Mouse (Mus musculus) midbrain, embryonic 15.5 days (tissue): Measurements from ENCODE around the gene Wwox. TPM values are rescaled to one million over a fixed set of nuclear protein-coding genes. Genes with fewer than 3 reads are reported as not detected.

Experiments used
- ATAC-seq: fragments of 200-750 bp; cut with Nextera tagmentation; replicated peaks from 2 replicates; pipeline ENCODE4 v1.8.0; 2017; ENCODE audit warnings: moderate TSS enrichment
- H3K27ac ChIP-seq: fragments of 300-500 bp; sonication (generic); 2 replicates; pipeline ENCODE4 v1.5.1; 2015; ENCODE audit warnings: mild to moderate bottlenecking, inconsistent platforms
- H3K27me3 ChIP-seq: fragments of 300-500 bp; sonication (generic); replicated peaks from 2 replicates; pipeline ENCODE4 v1.6.1; 2015; ENCODE audit warnings: inconsistent platforms
- H3K36me3 ChIP-seq: fragments of 300-500 bp; sonication (generic); replicated peaks from 2 replicates; pipeline ENCODE4 v1.6.1; 2015; ENCODE audit warnings: inconsistent platforms
- H3K4me1 ChIP-seq: fragments of 300-500 bp; sonication (generic); 2 replicates; pipeline ENCODE4 v1.6.1; 2015; ENCODE audit warnings: inconsistent platforms
- H3K4me2 ChIP-seq: fragments of 300-500 bp; sonication (generic); 2 replicates; pipeline ENCODE4 v1.6.1; 2015; ENCODE audit warnings: inconsistent platforms, mild to moderate bottlenecking, moderate library complexity
- H3K4me3 ChIP-seq: fragments of 300-500 bp; sonication (generic); 2 replicates; pipeline ENCODE4 v1.5.1; 2015; ENCODE audit warnings: mild to moderate bottlenecking, inconsistent platforms
- H3K9ac ChIP-seq: fragments of 300-500 bp; sonication (generic); 2 replicates; pipeline ENCODE4 v1.6.1; 2015; ENCODE audit warnings: mild to moderate bottlenecking, inconsistent platforms
- H3K9me3 ChIP-seq: fragments of 300-500 bp; sonication (generic); 2 replicates; pipeline ENCODE4 v1.6.1; 2016; ENCODE audit warnings: inconsistent platforms
- WGBS: fragments of 180-500 bp; shearing (Covaris S2); methylation state at CpG from one replicate; pipeline ENCODE4 v1.1.7; 2015; ENCODE audit warnings: mixed read lengths; 5-methylcytosine and 5-hydroxymethylcytosine counted together
- polyA plus RNA-seq: library from polyadenylated mRNA; unstranded; fragments of >200 nt; fragmentation: Nextera tagmentation; extraction: Ambion mirVana; gene quantifications from 2 replicates; pipeline ENCODE4 v1.2.1, GENCODE M21; 2015

The Wwox gene
- polyA plus RNA-seq, 1 experiment from 2014 or later, result 13.2 TPM

- WGBS, result 72% methylated on average over 15 of the region's 15 CpGs
- Histone ChIP-seq H3K4me3 (no peak overlapping the region), H3K4me1 (no peaks in the 10 kb centered on the region), H3K27ac (no peak overlapping the region), H3K27me3 (0 out of 2 replicates have a peak, but pooled peaks cover 2% of the 10 kb centered on the region), H3K9ac (no peak overlapping the region), H3K36me3 (no peaks in the 10 kb centered on the region), H3K9me3 (no peaks in the 10 kb centered on the region), H3K4me2 (no peak overlapping the region)
- no peak for ATAC-seq
These were observed 115.5 kb downstream of the Wwox start for GRCm38 (mm10) chr8:114554966-114555365.

DNA sequence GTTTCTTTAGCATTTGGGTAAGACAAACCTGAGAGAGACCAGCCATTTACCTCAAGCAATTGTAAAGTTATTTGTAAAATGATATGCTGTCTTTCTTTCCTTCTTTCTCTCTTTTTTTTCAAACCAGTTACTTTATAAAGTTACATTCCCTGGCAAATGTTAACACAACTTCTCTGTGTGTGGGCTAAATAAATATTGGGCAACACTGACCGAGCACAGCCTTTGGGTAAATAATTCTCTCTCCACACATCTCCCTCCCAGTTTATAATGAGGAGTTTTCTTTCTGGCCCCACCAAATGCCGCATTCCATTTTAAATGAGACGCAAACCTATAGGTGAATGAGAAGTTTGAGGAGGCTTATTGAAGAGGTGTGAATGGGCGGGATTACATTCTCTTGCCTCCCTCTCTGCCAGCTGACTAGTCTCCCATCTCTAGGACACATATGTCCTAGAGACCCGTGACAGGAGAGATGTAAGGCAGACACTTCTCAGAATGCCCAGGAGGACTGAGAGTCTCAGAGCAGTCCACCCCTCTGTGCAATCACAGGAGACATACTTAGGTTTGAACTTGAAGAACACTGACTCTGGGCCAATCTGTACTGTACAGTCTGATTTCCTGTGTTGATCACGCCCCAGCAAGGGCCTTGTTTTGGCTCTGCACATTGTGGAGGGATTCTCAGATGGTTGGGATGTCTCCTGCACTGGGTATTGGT, 116.2 kb downstream of the Wwox start:
- no peaks in the 10 kb centered on the region for H3K36me3 ChIP-seq
- H3K4me3 ChIP-seq, result no peak overlapping the region
- H3K9me3 ChIP-seq, result no peaks in the 10 kb centered on the region
- no peak for ATAC-seq
- H3K27me3 ChIP-seq, result 0 out of 2 replicates have a peak, but pooled peaks cover 2% of the 10 kb centered on the region
- H3K27ac ChIP-seq, result no peak overlapping the region
- no peak overlapping the region for H3K9ac ChIP-seq
- no peak overlapping the region for H3K4me2 ChIP-seq
- H3K4me1 ChIP-seq, result no peaks in the 10 kb centered on the region
- WGBS, result 86% methylated on average over 6 of the region's 6 CpGs

- ATAC-seq, result no peak
- Histone ChIP-seq H3K9me3 (no peaks in the 10 kb centered on the region), H3K27ac (no peak overlapping the region), H3K36me3 (no peaks in the 10 kb centered on the region), H3K9ac (no peak overlapping the region), H3K4me2 (no peak overlapping the region), H3K4me3 (no peak overlapping the region), H3K27me3 (no peaks in the 10 kb centered on the region), H3K4me1 (no peaks in the 10 kb centered on the region)
- 90% methylated on average over 8 of the region's 8 CpGs for WGBS
These were observed 121.7 kb downstream of the Wwox start for GRCm38 (mm10) chr8:114561191-114561590.

GRCm38 (mm10) chr8:114562486-114562885, 123.0 kb downstream of the Wwox start:
- Histone ChIP-seq H3K27ac (no peak overlapping the region), H3K4me1 (no peaks in the 10 kb centered on the region), H3K36me3 (no peaks in the 10 kb centered on the region), H3K27me3 (no peaks in the 10 kb centered on the region), H3K9me3 (no peaks in the 10 kb centered on the region), H3K4me2 (no peak overlapping the region), H3K4me3 (no peak overlapping the region), H3K9ac (no peak overlapping the region)
- no peak for ATAC-seq
- 42% methylated on average over 13 of the region's 13 CpGs for WGBS

- no peaks in the 10 kb centered on the region for H3K9me3 ChIP-seq
- WGBS, result 83% methylated on average over 7 of the region's 7 CpGs
These were observed 123.9 kb downstream of the Wwox start for GRCm38 (mm10) chr8:114563361-114563760.

GRCm38 (mm10) chr8:114564036-114564435, 124.6 kb downstream of the Wwox start:
- Histone ChIP-seq H3K4me1 (no peaks in the 10 kb centered on the region), H3K4me3 (no peak overlapping the region), H3K9ac (no peak overlapping the region), H3K27me3 (no peaks in the 10 kb centered on the region), H3K27ac (no peak overlapping the region), H3K36me3 (no peaks in the 10 kb centered on the region), H3K9me3 (no peaks in the 10 kb centered on the region), H3K4me2 (no peak overlapping the region)
- ATAC-seq, result no peak
- WGBS, result 43% methylated on average over 6 of the region's 6 CpGs

More at GRCm38 (mm10) chr8:114563361-114563760, 123.9 kb downstream of the Wwox start:
- ATAC-seq, result no peak
- H3K4me1 ChIP-seq, result no peaks in the 10 kb centered on the region
- no peaks in the 10 kb centered on the region for H3K36me3 ChIP-seq
- H3K4me3 ChIP-seq, result no peak overlapping the region
- no peaks in the 10 kb centered on the region for H3K27me3 ChIP-seq
- no peak overlapping the region for H3K27ac ChIP-seq
- no peak overlapping the region for H3K4me2 ChIP-seq
- H3K9ac ChIP-seq, result no peak overlapping the region

DNA sequence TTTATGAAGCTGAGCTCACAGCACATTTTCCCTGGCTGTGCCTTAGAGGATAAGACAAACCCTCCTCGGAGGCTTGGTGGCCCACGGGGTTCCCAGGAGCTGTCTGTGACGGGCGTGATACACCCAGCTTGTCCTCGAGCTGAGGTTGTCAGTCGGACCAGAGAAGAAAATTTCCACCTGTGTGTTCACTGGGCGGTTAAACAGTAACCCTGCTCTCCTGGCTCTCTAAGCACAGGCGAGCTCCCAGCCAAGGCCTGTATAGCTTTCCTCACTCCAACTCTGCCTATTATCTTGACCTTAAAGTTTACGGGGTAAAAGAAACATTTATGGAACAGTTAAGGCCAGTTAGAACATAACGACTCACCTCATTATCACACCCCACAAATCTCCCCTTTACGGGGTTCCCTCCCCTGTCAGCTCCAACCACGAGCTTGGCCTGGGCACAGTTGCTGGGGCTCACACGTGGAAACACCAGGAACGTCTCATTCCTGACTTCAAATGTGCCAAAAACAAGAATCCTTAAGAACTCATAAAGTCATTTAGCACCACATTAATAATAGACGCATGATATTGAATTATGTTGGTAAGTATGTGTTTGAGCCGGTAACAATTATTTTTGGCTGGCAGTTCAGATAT, 129.2 kb downstream of the Wwox start:
- no peak overlapping the region for H3K9ac ChIP-seq
- no peak overlapping the region for H3K4me2 ChIP-seq
- H3K4me1 ChIP-seq, result no peaks in the 10 kb centered on the region
- no peak for ATAC-seq
- H3K36me3 ChIP-seq, result no peaks in the 10 kb centered on the region
- 92% methylated on average over 16 of the region's 16 CpGs for WGBS
- H3K4me3 ChIP-seq, result no peak overlapping the region
- no peak overlapping the region for H3K27ac ChIP-seq
- H3K27me3 ChIP-seq, result no peaks in the 10 kb centered on the region
- H3K9me3 ChIP-seq, result no peaks in the 10 kb centered on the region

GRCm38 (mm10) chr8:114573014-114573746, 133.7 kb downstream of the Wwox start:
- H3K27ac ChIP-seq, result no peak overlapping the region
- H3K4me2 ChIP-seq, result no peak overlapping the region
- H3K4me1 ChIP-seq, result no peaks in the 10 kb centered on the region
- H3K27me3 ChIP-seq, result no peaks in the 10 kb centered on the region
- no peaks in the 10 kb centered on the region for H3K36me3 ChIP-seq
- no peaks in the 10 kb centered on the region for H3K9me3 ChIP-seq
- H3K9ac ChIP-seq, result no peak overlapping the region
- ATAC-seq, result no peak
- no peak overlapping the region for H3K4me3 ChIP-seq
- WGBS, result 87% methylated on average over 4 of the region's 4 CpGs

- Histone ChIP-seq H3K9ac (no peak overlapping the region), H3K4me1 (no peaks in the 10 kb centered on the region), H3K36me3 (no peaks in the 10 kb centered on the region), H3K27me3 (no peaks in the 10 kb centered on the region), H3K4me3 (no peak overlapping the region), H3K27ac (no peak overlapping the region), H3K9me3 (no peaks in the 10 kb centered on the region), H3K4me2 (no peak overlapping the region)
- 94% methylated on average over 8 of the region's 8 CpGs for WGBS
- no peak for ATAC-seq
These were observed 134.3 kb downstream of the Wwox start for GRCm38 (mm10) chr8:114573747-114574093.

GRCm38 (mm10) chr8:114579292-114579691, 139.8 kb downstream of the Wwox start:
- Histone ChIP-seq H3K9ac (no peak overlapping the region), H3K4me1 (no peaks in the 10 kb centered on the region), H3K4me2 (no peak overlapping the region), H3K9me3 (no peaks in the 10 kb centered on the region), H3K27ac (no peak overlapping the region), H3K4me3 (no peak overlapping the region), H3K36me3 (no peaks in the 10 kb centered on the region), H3K27me3 (no peaks in the 10 kb centered on the region)
- WGBS, result 85% methylated on average over 10 of the region's 10 CpGs
- no peak for ATAC-seq

DNA sequence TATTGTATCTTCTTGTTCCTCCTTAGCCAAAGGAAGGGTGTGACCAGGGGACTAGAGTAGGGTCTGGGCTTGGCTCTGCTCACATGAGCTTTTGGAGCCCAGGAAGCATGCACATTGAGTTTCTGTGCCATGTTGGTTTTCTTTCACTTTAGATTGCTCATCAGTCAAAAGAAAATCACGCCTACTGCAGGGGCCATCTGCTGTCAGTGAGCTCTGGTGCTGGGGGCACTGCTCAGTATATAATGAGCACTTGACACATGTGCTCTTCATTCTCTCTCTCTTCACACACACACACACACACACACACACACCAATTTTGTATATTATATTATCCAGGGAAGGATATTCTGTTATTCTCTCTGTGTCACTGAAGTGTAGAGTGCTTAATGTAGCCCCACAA, 141.2 kb downstream of the Wwox start:
- Histone ChIP-seq H3K27ac (no peak overlapping the region), H3K4me1 (no peaks in the 10 kb centered on the region), H3K4me3 (no peak overlapping the region), H3K27me3 (no peaks in the 10 kb centered on the region), H3K36me3 (no peaks in the 10 kb centered on the region), H3K9me3 (no peaks in the 10 kb centered on the region), H3K4me2 (no peak overlapping the region), H3K9ac (no peak overlapping the region)
- ATAC-seq, result no peak
- 68% methylated on average over 1 of the region's 1 CpGs for WGBS

GRCm38 (mm10) chr8:114590336-114590867, 150.9 kb downstream of the Wwox start:
- Histone ChIP-seq H3K9ac (no peak overlapping the region), H3K9me3 (no peaks in the 10 kb centered on the region), H3K4me1 (peaks cover 26% of the 10 kb centered on the region), H3K4me3 (no peak overlapping the region), H3K4me2 (no peak overlapping the region), H3K36me3 (no peaks in the 10 kb centered on the region), H3K27me3 (no peaks in the 10 kb centered on the region; the same call in 1 of the 2 replicates), H3K27ac (no peak overlapping the region)
- no peak for ATAC-seq
- 66% methylated on average over 12 of the region's 12 CpGs for WGBS
